Mouse (Mus musculus) cerebellum, postnatal 14 days (tissue): ENCODE measurements around the gene Exoc3.

ENCODE experiments used
- DNase-seq, 2 experiments: peaks; one replicate each; pipeline ENCODE4 v3.0.0; 2021; ENCODE audit warnings: mixed read lengths in 2 of 2

Exoc3 gene

GRCm38 (mm10) chr13:74138906-74139647 lies 69.5 kb downstream of the Exoc3 start:
- no peak for DNase-seq

- no peak for DNase-seq
Measured at GRCm38 (mm10) chr13:74129909-74130308, 78.6 kb downstream of the Exoc3 start.

GRCm38 (mm10) chr13:74127571-74127970 lies 81.0 kb downstream of the Exoc3 start:
- DNase-seq = no peak

GRCm38 (mm10) chr13:74122632-74123031 lies 85.9 kb downstream of the Exoc3 start:
- no peak for DNase-seq

GRCm38 (mm10) chr13:74121795-74122330 lies 86.7 kb downstream of the Exoc3 start:
- no peak for DNase-seq

- DNase-seq = peak in 1 of 2 experiments; percentile 18
Measured at GRCm38 (mm10) chr13:74121141-74121602, 87.4 kb downstream of the Exoc3 start, which contains the start of gene Slc9a3. Gene Slc9a3, plus strand, starts transcription at chr13:74121457.
